Mouse (Mus musculus): ENCODE data around the gene Gpr88.

The Gpr88 gene

DNA sequence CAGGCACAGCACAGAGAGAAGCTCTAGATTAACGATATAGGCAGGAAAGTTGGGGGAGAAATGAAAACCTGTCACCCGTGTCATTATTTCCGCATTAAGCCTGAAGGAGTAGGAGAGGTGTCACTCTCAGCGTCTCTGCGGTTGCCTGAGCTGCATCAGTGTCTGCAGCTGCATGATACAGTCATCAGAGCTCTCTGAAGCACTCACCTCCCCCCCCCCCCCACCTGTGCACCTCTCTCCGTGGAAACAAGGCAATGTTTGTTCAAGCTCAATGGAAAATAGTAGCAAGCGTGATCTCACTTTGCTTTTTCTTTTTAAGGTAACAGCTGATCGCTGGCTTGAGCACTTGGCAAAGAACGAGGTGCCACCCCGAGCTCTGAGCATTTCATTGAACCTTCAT lies 53.2 kb downstream of the Gpr88 start:
- no peak for DNase-seq (ENCODE audit: low read depth, low spot score)

Data from skeletal muscle tissue, adult 2 months (tissue).